Mouse (Mus musculus) lung, postnatal 0 days (tissue): ENCODE data around the gene Trdmt1.

Experiments used
- CTCF ChIP-seq: IDR thresholded peaks from 2 replicates; pipeline ENCODE4 v1.5.1; 2016; ENCODE audit warnings: antibody characterized with exemption, mild to moderate bottlenecking
- EP300 ChIP-seq: IDR thresholded peaks from 2 replicates; pipeline ENCODE4 v1.6.1; 2016; ENCODE audit warnings: antibody characterized with exemption, mild to moderate bottlenecking, control low read depth

DNA sequence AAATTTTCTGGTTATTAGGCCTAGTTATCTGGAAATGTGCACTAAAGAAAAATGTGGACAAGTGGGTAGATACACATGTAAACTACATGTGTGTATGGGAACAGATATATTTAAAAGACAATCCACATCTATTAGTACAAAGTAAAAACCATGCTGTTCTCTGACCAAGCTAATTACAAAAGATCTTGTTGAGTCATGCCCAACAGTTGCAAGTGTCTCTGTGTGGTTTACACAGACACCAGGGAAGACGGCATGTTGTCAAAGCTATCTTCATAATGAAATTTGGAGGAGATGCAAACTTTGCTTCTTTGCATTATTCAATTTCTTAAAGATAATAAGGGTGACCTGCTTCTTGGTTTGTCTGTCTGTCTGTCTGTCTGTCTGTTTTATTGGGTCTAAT lies 4.6 kb downstream of the Trdmt1 start:
- TF ChIP-seq CTCF, result no peak
- no peak for TF ChIP-seq EP300
